Mouse (Mus musculus): ENCODE measurements around the gene Gpr25. TPM values are rescaled to one million over a fixed set of nuclear protein-coding genes. Genes with fewer than 3 reads are reported as not detected.

Gpr25 gene
- total and polyA plus RNA-seq, 2 experiments from 2014 or later, result 1.3 to 2.1 TPM

GRCm38 (mm10) chr1:136268224-136268623, 7.6 kb upstream of the Gpr25 start:
- no peaks in the 10 kb centered on the region for H3K27me3 ChIP-seq (ENCODE audit: insufficient read depth, low read length)
- ATAC-seq (ENCODE audit: low FRiP score) (no peak), DNase-seq (ENCODE audit: low spot score) (peak; percentile 21)
- H3K4me1 ChIP-seq (ENCODE audit: insufficient read depth, low read length), result no peaks in the 10 kb centered on the region
- H3K36me3 ChIP-seq (ENCODE audit: insufficient read depth, low read length), result peaks cover 35% of the 10 kb centered on the region
- no peak overlapping the region for H3K27ac ChIP-seq (ENCODE audit: low read depth, low read length)
- no peak for TF ChIP-seq CTCF (IDR thresholded peaks at IDR 0.05)
- 23% methylated on average over 7 of the region's 7 CpGs for whole genome bisulfite sequencing
- no peak overlapping the region for H3K9ac ChIP-seq (replicated peaks; ENCODE audit: low read length, poor library complexity, severe bottlenecking)
- no peaks in the 10 kb centered on the region for H3K9me3 ChIP-seq (ENCODE audit: low read length)
- no peak overlapping the region for H3K4me3 ChIP-seq (ENCODE audit: low read depth, low read length)
- no peak overlapping the region for H3K4me2 ChIP-seq (ENCODE audit: low read depth, low read length, poor library complexity, severe bottlenecking)

GRCm38 (mm10) chr1:136266127-136266526, 5.5 kb upstream of the Gpr25 start:
- H3K9ac ChIP-seq (replicated peaks; ENCODE audit: low read length, poor library complexity, severe bottlenecking), result no peak overlapping the region
- WGBS, result 80% methylated on average over 6 of the region's 6 CpGs
- DNase-seq (ENCODE audit: low spot score), result no peak

DNA sequence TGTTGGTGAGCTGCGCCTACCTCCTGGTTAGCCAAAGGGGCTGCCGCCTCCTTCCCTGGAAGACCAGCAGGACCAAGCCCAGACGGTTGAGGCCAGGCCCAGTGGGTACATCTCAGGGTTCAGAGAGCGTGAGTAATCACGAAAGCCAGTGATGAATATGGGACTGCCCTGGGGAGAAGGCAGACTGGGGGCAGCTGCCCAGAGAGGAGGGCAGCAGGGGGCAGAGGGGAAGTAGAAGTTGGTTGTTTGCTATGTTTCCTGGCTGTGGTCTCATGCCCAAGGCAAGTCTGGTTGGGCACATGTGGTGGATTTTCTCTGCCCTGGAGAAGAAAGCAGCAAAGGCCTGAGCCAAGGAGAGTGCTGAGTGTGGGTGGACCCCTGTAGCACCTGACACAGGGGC, 2.7 kb upstream of the Gpr25 start:
- no peak overlapping the region for H3K4me3 ChIP-seq (ENCODE audit: low read depth, low read length)
- H3K27me3 ChIP-seq (ENCODE audit: insufficient read depth, low read length), result peaks cover 5% of the 10 kb centered on the region; the same call in 1 of the 2 replicates
- H3K9ac ChIP-seq (replicated peaks; ENCODE audit: low read length, poor library complexity, severe bottlenecking), result no peak overlapping the region
- no peak for TF ChIP-seq CTCF (IDR thresholded peaks at IDR 0.05)
- H3K9me3 ChIP-seq (ENCODE audit: low read length), result no peaks in the 10 kb centered on the region
- ATAC-seq (ENCODE audit: low FRiP score) (no peak), DNase-seq (ENCODE audit: low spot score) (no peak)
- H3K4me1 ChIP-seq (ENCODE audit: insufficient read depth, low read length), result peaks cover 8% of the 10 kb centered on the region; the same call in 1 of the 2 replicates
- H3K36me3 ChIP-seq (ENCODE audit: insufficient read depth, low read length), result peaks cover 5% of the 10 kb centered on the region; the same call in 1 of the 2 replicates
- no peak overlapping the region for H3K27ac ChIP-seq (ENCODE audit: low read depth, low read length)
- 79% methylated on average over 5 of the region's 5 CpGs for WGBS
- no peak overlapping the region for H3K4me2 ChIP-seq (ENCODE audit: low read depth, low read length, poor library complexity, severe bottlenecking)

More at GRCm38 (mm10) chr1:136266127-136266526, 5.5 kb upstream of the Gpr25 start:
- no peaks in the 10 kb centered on the region for H3K27me3 ChIP-seq (ENCODE audit: insufficient read depth, low read length)
- peaks cover 3% of the 10 kb centered on the region; the same call in 1 of the 2 replicates for H3K4me1 ChIP-seq (ENCODE audit: insufficient read depth, low read length)
- no peak for ATAC-seq (ENCODE audit: low FRiP score)
- H3K4me2 ChIP-seq (ENCODE audit: low read depth, low read length, poor library complexity, severe bottlenecking), result no peak overlapping the region
- H3K36me3 ChIP-seq (ENCODE audit: insufficient read depth, low read length), result peaks cover 15% of the 10 kb centered on the region
- H3K4me3 ChIP-seq (ENCODE audit: low read depth, low read length), result no peak overlapping the region
- H3K27ac ChIP-seq (ENCODE audit: low read depth, low read length), result no peak overlapping the region
- no peaks in the 10 kb centered on the region for H3K9me3 ChIP-seq (ENCODE audit: low read length)
- TF ChIP-seq CTCF (IDR thresholded peaks at IDR 0.05), result no peak

DNA sequence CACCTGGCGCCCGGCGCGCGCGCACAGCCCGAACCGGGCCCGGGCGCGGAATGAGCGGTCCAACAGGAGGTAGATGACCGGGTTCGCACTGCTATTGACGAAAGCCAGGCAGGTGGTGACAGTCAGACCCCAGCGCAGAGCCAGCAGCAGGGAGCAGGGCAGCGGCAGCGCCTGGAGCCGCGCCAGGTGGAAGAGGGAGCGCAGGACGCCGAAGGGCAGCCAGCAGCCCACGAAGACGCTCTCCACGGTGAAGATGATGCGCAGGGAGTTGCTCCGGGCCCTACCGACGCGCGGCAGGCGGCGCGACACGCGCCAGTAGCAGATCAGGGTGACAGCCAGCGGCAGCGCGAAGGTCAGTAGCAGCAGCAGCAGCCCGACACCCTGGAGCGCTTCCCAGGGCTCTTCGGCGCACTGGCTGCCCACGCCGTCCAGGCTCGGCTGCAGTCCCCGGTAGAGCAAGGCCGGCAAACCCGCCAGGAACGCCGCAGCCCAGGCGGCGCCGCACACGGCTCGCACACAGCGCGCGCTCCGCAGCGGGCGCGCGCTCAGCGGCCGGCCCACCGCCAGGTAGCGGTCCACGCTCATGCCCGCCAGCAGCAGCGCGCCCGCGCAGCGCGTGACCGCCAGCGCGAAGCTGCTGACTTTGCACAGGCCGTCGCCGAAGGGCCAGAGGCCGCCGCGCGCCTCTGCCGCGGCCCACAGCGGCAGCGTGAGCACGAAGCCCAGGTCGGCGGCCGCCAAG, 609 bp downstream of the Gpr25 start:
- H3K4me2 ChIP-seq (ENCODE audit: low read depth, low read length, poor library complexity, severe bottlenecking), result peak overlapping the region; percentile 94
- WGBS, result under 1% methylated on average over 94 of the region's 95 CpGs
- peak overlapping the region; percentile 71 for H3K9ac ChIP-seq (replicated peaks; ENCODE audit: low read length, poor library complexity, severe bottlenecking)
- H3K4me1 ChIP-seq (ENCODE audit: insufficient read depth, low read length), result peaks cover 8% of the 10 kb centered on the region; the same call in 1 of the 2 replicates
- H3K4me3 ChIP-seq (ENCODE audit: low read depth, low read length), result peak overlapping the region; percentile 56
- no peaks in the 10 kb centered on the region for H3K36me3 ChIP-seq (ENCODE audit: insufficient read depth, low read length)
- no peaks in the 10 kb centered on the region for H3K9me3 ChIP-seq (ENCODE audit: low read length)
- no peak for TF ChIP-seq CTCF (IDR thresholded peaks at IDR 0.05)
- ATAC-seq (ENCODE audit: low FRiP score) (peak; percentile 82), DNase-seq (ENCODE audit: low spot score) (peak; percentile 84)
- H3K27ac ChIP-seq (ENCODE audit: low read depth, low read length), result peak overlapping the region; percentile 65
- H3K27me3 ChIP-seq (ENCODE audit: insufficient read depth, low read length), result peaks cover 5% of the 10 kb centered on the region; the same call in 1 of the 2 replicates

DNA sequence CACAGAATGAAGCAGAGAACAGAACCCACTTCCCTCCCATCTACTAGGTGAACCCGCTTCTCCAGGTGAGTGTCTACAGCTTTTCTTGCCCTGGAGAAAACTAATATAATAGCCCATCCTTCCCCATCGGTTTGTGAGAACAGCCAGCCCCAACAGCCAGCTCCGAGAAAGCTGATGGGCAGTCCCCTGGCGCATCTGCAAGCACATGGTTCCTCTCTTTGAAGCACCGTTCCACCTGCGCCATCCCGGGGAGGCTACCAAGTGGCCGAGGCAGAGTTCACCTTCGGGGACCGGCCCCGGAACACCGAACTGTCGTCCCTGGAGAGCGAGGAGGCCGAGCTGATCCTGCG, 1.2 kb downstream of the Gpr25 start:
- peaks cover 8% of the 10 kb centered on the region; the same call in 1 of the 2 replicates for H3K4me1 ChIP-seq (ENCODE audit: insufficient read depth, low read length)
- DNase-seq (ENCODE audit: low spot score) (peak; percentile 5), ATAC-seq (ENCODE audit: low FRiP score) (no peak)
- peak overlapping the region; percentile 71; the same call in 1 of the 2 replicates for H3K9ac ChIP-seq (replicated peaks; ENCODE audit: low read length, poor library complexity, severe bottlenecking)
- no peak for TF ChIP-seq CTCF (IDR thresholded peaks at IDR 0.05)
- no peaks in the 10 kb centered on the region for H3K36me3 ChIP-seq (ENCODE audit: insufficient read depth, low read length)
- H3K27me3 ChIP-seq (ENCODE audit: insufficient read depth, low read length), result peaks cover 5% of the 10 kb centered on the region; the same call in 1 of the 2 replicates
- peak overlapping the region; percentile 56 for H3K4me3 ChIP-seq (ENCODE audit: low read depth, low read length)
- no peaks in the 10 kb centered on the region for H3K9me3 ChIP-seq (ENCODE audit: low read length)
- WGBS, result under 1% methylated on average over 16 of the region's 16 CpGs
- H3K4me2 ChIP-seq (ENCODE audit: low read depth, low read length, poor library complexity, severe bottlenecking), result peak overlapping the region; percentile 94
- peak overlapping the region; percentile 65; the same call in 1 of the 2 replicates for H3K27ac ChIP-seq (ENCODE audit: low read depth, low read length)

GRCm38 (mm10) chr1:136258495-136258894, 2.2 kb downstream of the Gpr25 start:
- no peak overlapping the region for H3K4me3 ChIP-seq (ENCODE audit: low read depth, low read length)
- no peak overlapping the region for H3K27ac ChIP-seq (ENCODE audit: low read depth, low read length)
- 74% methylated on average over 9 of the region's 9 CpGs for WGBS
- peaks cover 8% of the 10 kb centered on the region; the same call in 1 of the 2 replicates for H3K4me1 ChIP-seq (ENCODE audit: insufficient read depth, low read length)
- DNase-seq (ENCODE audit: low spot score) (no peak), ATAC-seq (ENCODE audit: low FRiP score) (no peak)
- TF ChIP-seq CTCF (IDR thresholded peaks at IDR 0.05), result no peak
- peaks cover 5% of the 10 kb centered on the region; the same call in 1 of the 2 replicates for H3K27me3 ChIP-seq (ENCODE audit: insufficient read depth, low read length)
- no peak overlapping the region for H3K4me2 ChIP-seq (ENCODE audit: low read depth, low read length, poor library complexity, severe bottlenecking)
- H3K9ac ChIP-seq (replicated peaks; ENCODE audit: low read length, poor library complexity, severe bottlenecking), result no peak overlapping the region
- H3K9me3 ChIP-seq (ENCODE audit: low read length), result no peaks in the 10 kb centered on the region
- no peaks in the 10 kb centered on the region for H3K36me3 ChIP-seq (ENCODE audit: insufficient read depth, low read length)
